Mouse (Mus musculus) liver (tissue): ENCODE results near the gene BC004004.
A peak's percentile ranks its signal among the peaks of the same experiment; 100 is the strongest.
"Not testable (repeated sequence)": the region's sequence is repeated elsewhere in the genome, so short reads cannot be mapped to it uniquely, and the experiment has no call there.

Experiments
- DNase-seq: peaks from one replicate; pipeline ENCODE4 v3.0.0-alpha.2; 2020; ENCODE audit warnings: mixed read lengths

The BC004004 gene

GRCm38 (mm10) chr17:29326531-29327529 is 58.2 kb downstream of the BC004004 start:
- peak; percentile 30 for DNase-seq

GRCm38 (mm10) chr17:29327691-29328090 is 59.1 kb downstream of the BC004004 start:
- DNase-seq: no peak

DNA sequence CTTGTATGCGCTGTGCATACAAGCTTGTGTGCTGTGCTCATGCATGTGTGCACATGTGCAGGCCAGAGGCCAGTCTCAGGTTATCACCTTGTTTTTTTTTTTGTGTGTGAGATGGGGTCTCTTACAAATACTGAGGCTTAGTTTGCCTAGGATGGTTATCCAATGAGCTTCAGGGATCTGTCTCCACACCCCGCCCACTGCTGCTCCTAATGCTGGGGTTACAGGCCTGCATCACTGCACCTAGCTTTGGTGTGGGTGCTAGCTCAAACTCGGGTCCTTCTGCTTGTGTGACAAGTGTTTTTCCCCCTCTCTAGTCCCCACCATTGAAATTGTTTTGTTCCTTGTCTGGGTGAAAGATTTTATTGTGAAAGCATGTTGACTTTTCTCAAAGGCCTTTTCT is 61.6 kb downstream of the BC004004 start:
- no peak for DNase-seq

GRCm38 (mm10) chr17:29330671-29331410 is 62.3 kb downstream of the BC004004 start:
- DNase-seq: no peak

- no peak for DNase-seq
Observed at GRCm38 (mm10) chr17:29332186-29332685, 63.6 kb downstream of the BC004004 start.

- DNase-seq: no peak
Observed at GRCm38 (mm10) chr17:29336266-29336990, 67.8 kb downstream of the BC004004 start.

GRCm38 (mm10) chr17:29337979-29338823 is 69.6 kb downstream of the BC004004 start:
- DNase-seq: no peak

DNA sequence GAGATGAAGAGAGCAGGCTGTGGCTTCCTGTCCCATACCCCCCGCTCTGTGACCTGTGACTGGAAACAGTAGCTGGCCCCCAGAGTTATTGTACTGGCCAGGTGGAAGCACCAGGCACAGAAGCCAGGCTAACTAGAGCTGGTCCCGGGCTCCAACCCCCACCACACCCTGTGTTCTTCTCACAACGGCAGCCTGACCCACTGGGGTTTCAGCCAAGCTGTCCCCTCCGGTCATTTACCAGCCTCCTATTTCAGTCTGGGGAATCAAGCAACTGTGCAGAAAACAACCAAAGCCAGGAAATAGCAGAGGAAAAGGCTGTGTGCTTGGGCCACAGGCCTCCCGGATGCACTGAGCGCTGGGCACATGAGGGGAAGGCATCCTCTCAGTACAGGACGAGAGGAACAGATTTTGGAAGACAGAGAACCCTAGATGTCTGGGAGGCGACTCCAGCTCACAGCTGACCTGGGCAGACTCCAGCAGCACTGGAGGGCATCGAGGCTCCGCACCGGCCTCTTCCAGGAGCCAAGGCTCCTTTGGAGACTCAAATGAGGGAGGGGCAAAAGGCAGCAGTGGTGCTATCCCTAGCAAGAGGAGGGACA is 70.7 kb downstream of the BC004004 start:
- no peak for DNase-seq

DNA sequence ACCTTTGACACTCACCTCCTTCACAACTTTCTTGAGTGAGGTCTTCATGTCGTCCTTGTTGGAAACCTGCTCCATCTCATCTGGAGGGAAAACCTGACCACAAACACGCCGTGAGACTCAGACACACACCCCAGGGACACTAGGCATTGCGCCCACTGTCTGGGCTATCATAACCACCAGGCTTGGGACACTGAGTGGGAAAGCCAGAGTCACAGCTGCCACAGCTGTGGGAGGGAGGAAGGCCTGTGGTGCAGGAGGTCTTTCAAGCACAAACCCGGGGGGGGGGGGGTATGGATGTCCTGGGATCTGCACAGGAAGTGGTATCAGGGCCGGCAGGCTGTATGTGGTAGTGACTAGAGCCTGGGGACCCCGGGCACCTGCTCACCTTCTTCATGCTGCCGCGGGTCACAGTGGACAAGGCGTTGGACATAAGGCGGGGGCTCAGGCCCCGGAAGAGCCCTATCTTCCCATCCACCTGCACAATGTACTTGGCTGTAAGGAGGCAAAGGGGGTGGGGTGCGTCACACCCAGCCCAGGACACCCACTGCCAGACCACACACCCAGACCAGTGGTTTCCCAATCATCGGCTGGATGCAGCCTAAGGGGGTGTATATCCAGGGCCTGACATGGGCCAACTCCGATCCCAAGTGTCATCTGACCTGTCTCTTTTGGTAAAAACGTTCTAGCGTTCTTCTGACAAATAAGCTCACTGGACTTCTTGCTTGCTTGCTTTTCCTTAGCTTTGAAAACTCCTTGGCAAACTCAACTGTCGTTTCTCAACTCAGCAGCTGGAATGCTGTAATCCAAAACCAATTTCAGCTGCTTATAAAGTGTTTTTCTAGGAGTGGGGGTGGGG is 72.0 kb downstream of the BC004004 start:
- no peak for DNase-seq

DNA sequence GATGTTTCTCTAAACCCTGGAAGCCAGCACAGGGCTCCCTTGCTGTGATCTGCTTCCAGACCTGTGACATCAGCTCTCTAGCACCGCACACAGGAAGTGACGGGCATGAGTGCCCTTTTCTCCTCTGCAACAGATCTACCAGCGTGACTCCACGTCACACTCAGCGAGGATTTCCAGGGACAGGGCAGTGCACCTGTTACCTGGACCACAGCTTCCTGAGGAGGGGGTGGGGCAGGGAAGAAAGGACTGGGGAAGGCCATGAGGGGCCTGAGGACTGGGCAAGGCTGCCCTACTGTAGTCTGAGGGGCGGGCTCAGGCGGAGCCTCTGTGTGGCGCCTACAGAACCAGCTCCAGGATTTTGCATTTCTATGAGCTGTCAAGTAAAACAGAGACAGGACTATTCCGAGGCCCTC is 73.0 kb downstream of the BC004004 start:
- DNase-seq: no peak

- DNase-seq: peak; percentile 37
Observed at GRCm38 (mm10) chr17:29342010-29342910, 73.7 kb downstream of the BC004004 start.

DNA sequence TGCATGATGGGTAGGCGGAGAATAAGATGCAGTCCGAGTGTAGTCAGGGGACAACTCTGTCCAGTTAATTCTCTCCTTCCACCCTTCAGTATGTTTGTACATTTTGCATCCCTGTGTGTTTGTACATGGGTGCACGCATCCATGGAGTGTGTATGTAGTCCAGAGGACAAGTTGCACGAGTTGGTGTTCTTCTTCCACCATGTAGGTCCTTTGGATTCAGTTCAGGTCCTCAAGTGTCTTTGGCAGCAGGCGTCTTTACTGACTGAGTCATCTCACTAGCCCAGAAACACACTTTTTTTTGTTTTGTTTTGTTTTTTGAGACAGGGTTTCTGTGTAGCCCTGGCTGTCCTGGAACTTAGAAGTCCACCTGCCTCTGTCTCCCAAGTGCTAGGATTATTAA is 74.7 kb downstream of the BC004004 start:
- DNase-seq: no peak

GRCm38 (mm10) chr17:29345272-29345671 is 76.7 kb downstream of the BC004004 start:
- no peak for DNase-seq

- DNase-seq: no peak
Observed at GRCm38 (mm10) chr17:29346496-29347125, 78.0 kb downstream of the BC004004 start.

DNA sequence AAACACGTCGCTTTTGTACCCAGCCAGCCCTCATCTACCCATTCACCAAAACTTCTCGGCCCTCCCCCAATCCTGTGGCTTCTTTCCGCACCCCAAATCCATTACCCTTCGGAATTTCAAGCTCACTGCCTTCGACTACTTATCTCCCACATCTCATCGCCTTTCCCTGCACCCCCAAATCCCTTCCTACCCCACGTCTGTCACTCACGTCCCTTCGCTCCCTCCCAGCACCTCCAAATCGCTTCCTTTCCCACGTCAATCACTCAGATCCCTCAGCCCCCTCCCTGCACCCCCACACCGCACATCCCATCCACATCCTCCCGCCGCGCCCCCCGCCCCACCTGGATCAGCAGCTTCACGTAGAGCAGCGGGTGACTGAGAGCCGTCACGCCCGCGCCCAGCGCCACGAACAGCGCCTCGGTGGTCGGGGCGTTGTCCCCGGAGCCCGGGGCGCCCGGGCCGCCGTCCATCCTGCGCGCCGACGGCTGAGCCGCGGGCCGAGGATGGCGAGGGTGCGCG is 78.6 kb downstream of the BC004004 start:
- no peak for DNase-seq

DNA sequence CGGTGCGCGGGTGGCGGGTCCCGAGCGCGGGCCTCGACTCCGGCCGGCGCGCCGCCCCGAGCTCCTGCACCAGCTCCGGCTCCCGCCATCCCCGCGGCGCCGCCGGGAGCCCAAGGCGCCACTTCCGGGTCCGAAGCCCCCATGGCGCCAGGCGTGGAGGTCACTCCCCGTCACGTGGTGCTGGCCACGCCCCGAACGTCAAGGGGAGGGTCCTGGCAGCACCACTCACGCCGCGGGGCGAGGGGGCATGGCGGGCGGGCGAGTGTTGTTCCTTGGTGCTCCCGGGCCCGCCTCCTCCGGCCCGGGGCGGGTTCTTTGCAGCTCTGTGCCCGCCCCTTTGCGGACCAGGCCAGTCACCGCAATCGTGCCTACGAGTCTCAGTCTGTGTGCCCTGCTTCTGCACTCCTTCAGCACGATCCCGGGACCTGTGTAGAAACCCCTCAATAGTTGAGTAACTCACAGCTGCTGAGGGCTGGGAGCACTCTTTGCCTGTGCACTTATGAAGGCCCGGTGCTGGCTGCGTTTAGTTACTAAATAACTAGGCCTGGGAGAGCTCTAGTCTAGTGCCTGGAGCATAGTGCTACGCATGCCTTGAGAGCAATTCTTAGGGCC is 79.2 kb downstream of the BC004004 start, which contains the start of gene Mtch1:
Gene Mtch1, minus strand, starts transcription at position 290 of the 612 bp plus-strand sequence.
- peak; percentile 99 for DNase-seq

GRCm38 (mm10) chr17:29348996-29349395 is 80.4 kb downstream of the BC004004 start:
- no peak for DNase-seq

DNA sequence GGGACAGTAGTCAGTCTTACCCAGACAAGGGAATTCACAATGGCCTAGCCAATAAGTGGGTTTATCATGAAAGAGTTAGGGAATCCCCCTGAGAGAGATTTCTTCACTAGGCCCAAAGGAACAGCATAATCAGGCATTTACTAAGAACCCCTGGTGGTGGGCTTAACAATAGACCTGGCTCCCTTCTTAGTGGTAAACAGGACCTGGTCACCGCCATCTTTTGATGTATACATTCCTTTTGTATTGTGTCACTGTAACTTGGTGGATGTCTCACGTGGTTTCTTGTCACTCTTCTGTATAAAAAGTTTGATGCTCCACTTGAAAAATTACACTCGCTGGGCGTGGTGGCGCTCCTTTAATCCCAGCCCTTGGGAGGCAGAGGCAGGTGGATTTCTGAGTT is 82.5 kb downstream of the BC004004 start:
- not testable (repeated sequence) for DNase-seq
